Mouse (Mus musculus) right cerebral cortex, postnatal 36 days (tissue): ENCODE data around the gene Gstt4.
A peak's percentile ranks its signal among the peaks of the same experiment; 100 is the strongest.
"Not testable (repeated sequence)": the region's sequence is repeated elsewhere in the genome, so short reads cannot be mapped to it uniquely, and the experiment has no call there.

Experiments used
- DNase-seq, 2 experiments: peaks; one replicate each; pipeline ENCODE4 v3.0.0; 2022; ENCODE audit warnings: low spot score in 2 of 2, mixed read lengths in 1 of 2

Gene Gstt4

GRCm38 (mm10) chr10:75789841-75790240 is 32.5 kb downstream of the Gstt4 start:
- DNase-seq, result no peak

GRCm38 (mm10) chr10:75789081-75789735 is 33.1 kb downstream of the Gstt4 start:
- no peak for DNase-seq

GRCm38 (mm10) chr10:75788277-75788676 is 34.1 kb downstream of the Gstt4 start:
- peak in 1 of 2 experiments; percentile 38 for DNase-seq

- no peak for DNase-seq
Observed at GRCm38 (mm10) chr10:75785442-75785841, 36.9 kb downstream of the Gstt4 start.

- DNase-seq, result no peak
Observed at GRCm38 (mm10) chr10:75780769-75781578, 41.4 kb downstream of the Gstt4 start, which contains the start of the genes Gm20441 and Gstt3. Gene Gm20441 (minus strand): TSS chr10:75780954. Gene Gstt3 (minus strand): TSS chr10:75781414.

- no peak for DNase-seq
Observed at GRCm38 (mm10) chr10:75779206-75780174, 42.9 kb downstream of the Gstt4 start.

- DNase-seq, result no peak
Observed at GRCm38 (mm10) chr10:75777885-75778284, 44.5 kb downstream of the Gstt4 start.

GRCm38 (mm10) chr10:75776562-75776961 is 45.8 kb downstream of the Gstt4 start:
- no peak for DNase-seq

- no peak for DNase-seq
Observed at GRCm38 (mm10) chr10:75774587-75774986, 47.8 kb downstream of the Gstt4 start.

- no peak for DNase-seq
Observed at GRCm38 (mm10) chr10:75774102-75774501, 48.2 kb downstream of the Gstt4 start.

GRCm38 (mm10) chr10:75772795-75773664 is 49.3 kb downstream of the Gstt4 start, which contains the start of gene Ddt:
Gene Ddt (minus strand): TSS chr10:75773414.
- DNase-seq, result peak; percentile 82 to 91

- not testable (repeated sequence) for DNase-seq
Observed at GRCm38 (mm10) chr10:75767756-75768155, 54.6 kb downstream of the Gstt4 start.

GRCm38 (mm10) chr10:75766856-75767255 is 55.5 kb downstream of the Gstt4 start:
- no peak for DNase-seq
